In the genomic region with DNA sequence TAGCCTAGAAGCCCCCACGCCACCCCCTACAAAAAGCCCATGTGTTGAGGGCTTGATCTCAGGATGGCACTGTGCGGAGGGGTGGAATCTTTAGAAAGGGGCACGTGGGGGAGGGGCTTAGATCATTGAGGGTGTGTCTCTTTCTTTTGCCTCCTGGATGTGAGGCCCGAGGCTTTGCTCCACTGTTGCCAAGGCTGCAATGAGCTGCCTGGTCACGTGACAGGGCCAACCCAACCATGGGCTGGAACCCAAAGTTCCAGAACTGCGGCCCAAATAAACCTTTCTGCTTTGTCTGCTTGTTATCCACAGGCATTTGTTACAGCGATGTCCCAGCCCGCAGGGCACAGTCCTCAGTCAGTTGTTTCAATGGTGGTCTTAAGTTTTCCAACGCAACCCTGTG, we compare ENCODE assay signal across 18 mouse cellular contexts.
"Had no signal": no experiment of that assay in that cellular context is flagged by ENCODE, and none has a peak within 500 bp of the region (broad histone marks: within the 10 kb centered on the region; RNA-seq: fewer than 3 reads in every experiment).

No protein-coding gene starts in this region.

- H3K4me1 ChIP-seq: midbrain, embryonic 13.5 days had no signal

- DNase-seq: kidney, adult 18-20 months; kidney, adult 9 months; kidney, postnatal 14 days; kidney, postnatal 4 days; layer of hippocampus, adult 9-11 months; left cerebral cortex, postnatal 4 days; liver, postnatal 0 days; lung, embryonic 14.5 days; thymus, adult 18-20 months; thymus, postnatal 4 days had no signal

- H3K9ac ChIP-seq: limb, embryonic 12.5 days; limb, embryonic 15.5 days; liver, embryonic 14.5 days; liver, postnatal 0 days; lung, embryonic 14.5 days; midbrain, embryonic 13.5 days had no signal

- H3K4me3 ChIP-seq: left cerebral cortex, adult 2 months; limb, embryonic 12.5 days; limb, embryonic 15.5 days; midbrain, embryonic 13.5 days had no signal

- H3K36me3 ChIP-seq: limb, embryonic 12.5 days; limb, embryonic 15.5 days; midbrain, embryonic 13.5 days had no signal

- H3K4me2 ChIP-seq: limb, embryonic 12.5 days; limb, embryonic 15.5 days; liver, embryonic 11.5 days; lung, embryonic 14.5 days; midbrain, embryonic 13.5 days had no signal

- ATAC-seq: liver, postnatal 0 days; lung, postnatal 0 days; midbrain, embryonic 13.5 days had no signal

- H3K27ac ChIP-seq: left cerebral cortex, adult 2 months; limb, embryonic 12.5 days; limb, embryonic 15.5 days; liver, embryonic 14.5 days; macrophage; midbrain, embryonic 13.5 days had no signal

- H3K9me3 ChIP-seq: limb, embryonic 12.5 days; limb, embryonic 15.5 days had no signal

- H3K27me3 ChIP-seq: limb, embryonic 12.5 days; limb, embryonic 15.5 days; midbrain, embryonic 13.5 days had no signal
